Mouse (Mus musculus): Measurements from ENCODE around the gene Slc35b1. TPM values are rescaled to one million over a fixed set of nuclear protein-coding genes. Genes with fewer than 3 reads are reported as not detected.

Gene Slc35b1
- polyA plus RNA-seq, 1 experiment from 2014 or later = 130 TPM

DNA sequence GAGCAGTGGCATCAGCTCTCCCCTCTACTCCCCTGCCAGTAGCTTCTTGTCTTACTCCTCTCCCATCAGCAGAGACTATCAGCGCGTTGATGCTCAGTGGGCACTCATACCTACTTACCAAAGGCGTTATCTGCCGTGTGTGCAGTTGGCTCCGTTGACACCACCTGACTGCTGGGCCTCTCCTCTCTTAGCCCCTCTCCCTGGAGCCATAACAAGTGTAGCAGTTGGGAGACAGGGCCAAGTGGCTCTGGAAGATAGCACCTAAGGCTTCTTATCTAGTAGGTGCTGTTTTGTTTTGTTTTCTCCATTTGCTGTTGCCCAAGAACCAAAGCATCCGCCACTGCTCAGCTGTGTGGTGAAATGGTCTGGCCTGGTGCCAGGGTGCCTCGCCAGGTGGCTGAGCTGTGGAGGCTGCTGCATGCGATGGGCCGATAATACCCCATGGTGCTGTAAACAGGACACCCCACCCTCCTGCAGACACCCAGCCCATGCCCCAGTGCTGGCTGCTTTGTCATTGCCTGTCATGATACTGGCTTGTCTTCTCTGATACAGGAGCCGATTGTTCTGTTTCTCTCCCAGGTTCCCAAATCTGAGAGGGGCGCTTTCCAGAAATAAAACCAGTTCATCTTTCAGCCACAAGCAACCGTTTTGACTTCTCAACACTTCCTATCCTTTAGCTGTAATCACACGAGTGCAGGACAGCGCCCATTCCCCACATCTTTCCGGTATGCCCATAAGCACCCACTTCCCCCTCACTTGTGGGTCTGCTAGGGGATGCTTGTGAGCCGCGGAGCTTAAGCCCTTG lies 27.8 kb upstream of the Slc35b1 start:
- Histone ChIP-seq H3K4me1 (ENCODE audit: control insufficient read depth, insufficient read depth, low read length) (no peaks in the 10 kb centered on the region), H3K4me2 (no peak overlapping the region), H3K27ac (ENCODE audit: low read depth, low read length) (peak overlapping the region; percentile 44; the same call in 1 of the 2 replicates), H3K27me3 (ENCODE audit: control insufficient read depth, insufficient read depth, low read length) (no peaks in the 10 kb centered on the region), H3K4me3 (ENCODE audit: low read depth, low read length) (no peak overlapping the region), H3K9me3 (ENCODE audit: control insufficient read depth, low read length) (no peaks in the 10 kb centered on the region), H3K9ac (ENCODE audit: low read length) (no peak overlapping the region), H3K36me3 (ENCODE audit: control insufficient read depth, insufficient read depth, low read length) (no peaks in the 10 kb centered on the region)
- WGBS = 82% methylated on average over 17 of the region's 17 CpGs
- no peak for DNase-seq (ENCODE audit: low spot score, missing footprints)
- no peak for ATAC-seq (ENCODE audit: low FRiP score)

- no peak for ATAC-seq (ENCODE audit: low FRiP score)
These were observed 26.2 kb upstream of the Slc35b1 start for GRCm38 (mm10) chr11:95358263-95358662.

DNA sequence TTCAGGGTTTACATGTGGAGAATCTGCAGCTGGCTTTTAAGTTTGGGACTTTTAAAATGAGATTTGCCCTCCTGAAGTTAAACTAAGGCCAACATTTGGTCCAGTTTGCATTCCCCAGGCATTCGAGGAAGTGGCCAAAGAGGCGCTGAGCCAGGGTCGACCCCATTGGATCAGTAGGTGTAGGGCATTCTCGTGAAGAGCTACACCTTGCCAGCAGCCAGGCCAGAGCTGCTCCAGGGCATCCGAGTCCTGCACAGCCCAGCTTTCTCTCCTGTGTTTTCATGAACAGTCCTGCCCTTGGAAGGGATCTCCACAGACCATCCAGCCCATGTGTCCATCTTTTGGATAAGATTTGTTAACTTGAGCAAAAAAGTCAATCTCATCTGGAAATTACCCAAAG lies 20.1 kb upstream of the Slc35b1 start:
- no peak for DNase-seq (ENCODE audit: low spot score, missing footprints)
- no peaks in the 10 kb centered on the region for H3K36me3 ChIP-seq (ENCODE audit: control insufficient read depth, insufficient read depth, low read length)
- H3K4me3 ChIP-seq (ENCODE audit: low read depth, low read length) = no peak overlapping the region
- H3K4me1 ChIP-seq (ENCODE audit: control insufficient read depth, insufficient read depth, low read length) = no peaks in the 10 kb centered on the region
- H3K9me3 ChIP-seq (ENCODE audit: control insufficient read depth, low read length) = no peaks in the 10 kb centered on the region
- no peak overlapping the region for H3K4me2 ChIP-seq
- H3K9ac ChIP-seq (ENCODE audit: low read length) = no peak overlapping the region
- ATAC-seq (ENCODE audit: low FRiP score) = no peak
- 86% methylated on average over 5 of the region's 5 CpGs for WGBS
- no peak overlapping the region for H3K27ac ChIP-seq (ENCODE audit: low read depth, low read length)
- H3K27me3 ChIP-seq (ENCODE audit: control insufficient read depth, insufficient read depth, low read length) = no peaks in the 10 kb centered on the region

More at GRCm38 (mm10) chr11:95358263-95358662, 26.2 kb upstream of the Slc35b1 start:
- H3K36me3 ChIP-seq (ENCODE audit: control insufficient read depth, insufficient read depth, low read length) = no peaks in the 10 kb centered on the region
- no peaks in the 10 kb centered on the region for H3K9me3 ChIP-seq (ENCODE audit: control insufficient read depth, low read length)
- 77% methylated on average over 3 of the region's 3 CpGs for WGBS
- no peaks in the 10 kb centered on the region for H3K27me3 ChIP-seq (ENCODE audit: control insufficient read depth, insufficient read depth, low read length)
- H3K9ac ChIP-seq (ENCODE audit: low read length) = no peak overlapping the region
- DNase-seq (ENCODE audit: low spot score, missing footprints) = no peak
- H3K27ac ChIP-seq (ENCODE audit: low read depth, low read length) = no peak overlapping the region
- no peaks in the 10 kb centered on the region for H3K4me1 ChIP-seq (ENCODE audit: control insufficient read depth, insufficient read depth, low read length)
- H3K4me3 ChIP-seq (ENCODE audit: low read depth, low read length) = no peak overlapping the region
- no peak overlapping the region for H3K4me2 ChIP-seq

DNA sequence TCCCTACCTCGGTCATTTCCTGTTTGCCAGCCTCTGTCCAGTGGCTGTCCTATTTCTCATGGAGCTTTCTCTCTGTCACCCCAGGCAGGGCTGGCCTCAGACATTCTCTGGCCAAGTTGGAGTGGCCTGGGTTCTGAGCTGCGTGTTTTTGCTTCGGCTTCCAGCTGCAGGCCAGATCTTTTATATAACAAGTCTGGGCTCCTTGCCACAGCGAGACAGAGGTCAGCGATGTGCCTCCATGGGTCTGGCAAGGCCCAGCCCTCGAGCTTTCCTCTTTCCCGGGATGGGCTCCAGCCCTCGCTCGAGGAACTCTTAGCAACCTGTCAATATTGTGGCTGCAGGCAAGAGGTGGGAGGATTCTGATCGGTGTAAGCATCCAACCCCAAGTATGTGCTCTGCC lies 18.9 kb upstream of the Slc35b1 start:
- Histone ChIP-seq H3K4me1 (ENCODE audit: control insufficient read depth, insufficient read depth, low read length) (no peaks in the 10 kb centered on the region), H3K4me2 (no peak overlapping the region), H3K9ac (ENCODE audit: low read length) (no peak overlapping the region), H3K27me3 (ENCODE audit: control insufficient read depth, insufficient read depth, low read length) (no peaks in the 10 kb centered on the region), H3K9me3 (ENCODE audit: control insufficient read depth, low read length) (no peaks in the 10 kb centered on the region), H3K27ac (ENCODE audit: low read depth, low read length) (no peak overlapping the region), H3K4me3 (ENCODE audit: low read depth, low read length) (no peak overlapping the region), H3K36me3 (ENCODE audit: control insufficient read depth, insufficient read depth, low read length) (no peaks in the 10 kb centered on the region)
- DNase-seq (ENCODE audit: low spot score, missing footprints) = no peak
- WGBS = 89% methylated on average over 10 of the region's 10 CpGs
- no peak for ATAC-seq (ENCODE audit: low FRiP score)

DNA sequence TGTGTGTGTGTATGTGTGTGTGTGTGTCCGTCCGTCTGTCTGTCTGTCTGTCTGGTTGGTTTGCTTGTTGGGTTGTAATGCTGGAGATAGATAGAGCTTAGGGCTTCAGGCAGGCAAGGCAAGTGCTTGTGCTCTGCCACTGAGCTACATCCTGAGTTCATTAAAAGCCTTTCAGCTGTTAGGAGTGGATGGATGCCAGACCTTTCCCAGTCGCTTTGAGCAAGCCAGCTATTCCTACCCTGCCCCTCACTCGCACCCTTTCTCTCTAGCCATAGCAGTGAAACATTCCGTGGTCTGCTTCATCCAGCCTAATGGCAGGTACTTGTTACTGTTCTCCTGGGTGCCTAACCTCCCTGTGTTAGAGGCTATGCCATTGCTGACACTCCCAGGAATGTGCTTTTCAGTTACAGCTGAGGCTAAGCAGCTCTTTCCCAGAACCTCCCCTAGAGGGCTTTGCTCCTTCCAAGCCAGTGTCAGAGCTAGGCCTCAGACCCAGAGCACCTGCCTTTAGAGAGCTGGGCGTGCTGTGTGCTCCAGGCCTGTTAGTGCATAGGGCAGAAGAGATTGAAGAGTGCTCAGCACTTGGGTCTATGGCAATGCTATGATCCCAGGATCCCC lies 18.1 kb upstream of the Slc35b1 start:
- no peak for ATAC-seq (ENCODE audit: low FRiP score)
- no peak overlapping the region for H3K4me3 ChIP-seq (ENCODE audit: low read depth, low read length)
- no peaks in the 10 kb centered on the region for H3K9me3 ChIP-seq (ENCODE audit: control insufficient read depth, low read length)
- no peaks in the 10 kb centered on the region for H3K4me1 ChIP-seq (ENCODE audit: control insufficient read depth, insufficient read depth, low read length)
- no peak overlapping the region for H3K27ac ChIP-seq (ENCODE audit: low read depth, low read length)
- no peak overlapping the region for H3K9ac ChIP-seq (ENCODE audit: low read length)
- WGBS = 92% methylated on average over 6 of the region's 6 CpGs
- H3K4me2 ChIP-seq = no peak overlapping the region
- no peaks in the 10 kb centered on the region for H3K27me3 ChIP-seq (ENCODE audit: control insufficient read depth, insufficient read depth, low read length)
- H3K36me3 ChIP-seq (ENCODE audit: control insufficient read depth, insufficient read depth, low read length) = no peaks in the 10 kb centered on the region
- no peak for DNase-seq (ENCODE audit: low spot score, missing footprints)

- Histone ChIP-seq H3K36me3 (ENCODE audit: control insufficient read depth, insufficient read depth, low read length) (no peaks in the 10 kb centered on the region), H3K4me3 (ENCODE audit: low read depth, low read length) (no peak overlapping the region), H3K9ac (ENCODE audit: low read length) (no peak overlapping the region), H3K27me3 (ENCODE audit: control insufficient read depth, insufficient read depth, low read length) (no peaks in the 10 kb centered on the region), H3K4me1 (ENCODE audit: control insufficient read depth, insufficient read depth, low read length) (no peaks in the 10 kb centered on the region), H3K9me3 (ENCODE audit: control insufficient read depth, low read length) (no peaks in the 10 kb centered on the region), H3K4me2 (no peak overlapping the region), H3K27ac (ENCODE audit: low read depth, low read length) (no peak overlapping the region)
- 87% methylated on average over 8 of the region's 8 CpGs for WGBS
- ATAC-seq (ENCODE audit: low FRiP score) (no peak), DNase-seq (ENCODE audit: low spot score, missing footprints) (no peak)
These were observed 17.3 kb upstream of the Slc35b1 start for GRCm38 (mm10) chr11:95367011-95367735.

- H3K4me1 ChIP-seq (ENCODE audit: control insufficient read depth, insufficient read depth, low read length) = no peaks in the 10 kb centered on the region
- no peak for DNase-seq (ENCODE audit: low spot score, missing footprints)
- H3K27me3 ChIP-seq (ENCODE audit: control insufficient read depth, insufficient read depth, low read length) = no peaks in the 10 kb centered on the region
- no peaks in the 10 kb centered on the region for H3K9me3 ChIP-seq (ENCODE audit: control insufficient read depth, low read length)
- no peak overlapping the region for H3K4me2 ChIP-seq
- ATAC-seq (ENCODE audit: low FRiP score) = no peak
- H3K36me3 ChIP-seq (ENCODE audit: control insufficient read depth, insufficient read depth, low read length) = no peaks in the 10 kb centered on the region
- no peak overlapping the region for H3K27ac ChIP-seq (ENCODE audit: low read depth, low read length)
- no peak overlapping the region for H3K9ac ChIP-seq (ENCODE audit: low read length)
- WGBS = 89% methylated on average over 8 of the region's 8 CpGs
- H3K4me3 ChIP-seq (ENCODE audit: low read depth, low read length) = no peak overlapping the region
These were observed 16.2 kb upstream of the Slc35b1 start for GRCm38 (mm10) chr11:95368231-95368823.

DNA sequence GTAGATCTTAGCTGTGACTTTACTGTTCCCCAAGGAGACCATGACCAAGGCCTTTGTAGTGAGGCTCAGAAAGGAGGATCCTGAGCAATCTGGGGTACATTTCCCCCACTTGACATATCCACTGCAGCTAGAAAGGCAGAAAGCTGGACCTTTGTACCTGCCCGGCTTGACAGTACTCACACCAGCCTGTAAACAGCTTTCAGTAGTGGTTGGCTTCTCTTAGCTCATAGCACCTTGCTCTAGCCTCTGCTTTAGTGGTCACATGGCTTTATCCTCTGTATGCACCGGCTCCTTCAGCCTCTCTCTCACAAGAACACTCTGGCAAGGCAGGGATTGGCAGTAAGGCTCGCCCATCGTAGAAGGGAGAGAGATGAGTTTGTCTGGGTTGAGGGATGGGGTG lies 15.6 kb upstream of the Slc35b1 start:
- ATAC-seq (ENCODE audit: low FRiP score) (no peak), DNase-seq (ENCODE audit: low spot score, missing footprints) (no peak)
- Histone ChIP-seq H3K4me1 (ENCODE audit: control insufficient read depth, insufficient read depth, low read length) (no peaks in the 10 kb centered on the region), H3K4me2 (no peak overlapping the region), H3K9me3 (ENCODE audit: control insufficient read depth, low read length) (no peaks in the 10 kb centered on the region), H3K27me3 (ENCODE audit: control insufficient read depth, insufficient read depth, low read length) (no peaks in the 10 kb centered on the region), H3K36me3 (ENCODE audit: control insufficient read depth, insufficient read depth, low read length) (no peaks in the 10 kb centered on the region), H3K27ac (ENCODE audit: low read depth, low read length) (no peak overlapping the region), H3K4me3 (ENCODE audit: low read depth, low read length) (no peak overlapping the region), H3K9ac (ENCODE audit: low read length) (no peak overlapping the region)
- 92% methylated on average over 4 of the region's 4 CpGs for WGBS
